Mouse (Mus musculus) hindbrain, embryonic 16.5 days (tissue): ENCODE measurements at regions not wholly inside any gene's neighbourhood (a gene's known extent, or its start where the extent isn't known, plus 50 kb on each side); places are given as distances from the start of the nearest gene placed in this dataset.

Experiments
- ATAC-seq: fragments of 200-750 bp; cut with Nextera tagmentation; 2 replicates; pipeline ENCODE4 v1.8.0; 2017; ENCODE audit warnings: moderate TSS enrichment, moderate library complexity
- H3K27ac ChIP-seq: fragments of 300-500 bp; sonication (generic); 2 replicates; pipeline ENCODE4 v1.5.1; 2014; ENCODE audit warnings: low read depth, mild to moderate bottlenecking, control low read depth, low read length, moderate library complexity
- H3K27me3 ChIP-seq: fragments of 300-500 bp; sonication (generic); replicated peaks from 2 replicates; pipeline ENCODE4 v1.6.1; 2014; ENCODE audit warnings: low read length; ENCODE audit not compliant: control insufficient read depth, insufficient read depth
- H3K36me3 ChIP-seq: fragments of 300-500 bp; sonication (generic); 2 replicates; pipeline ENCODE4 v1.6.1; 2014; ENCODE audit warnings: mild to moderate bottlenecking, low read length, moderate library complexity, mixed read lengths; ENCODE audit not compliant: control insufficient read depth, insufficient read depth
- H3K4me1 ChIP-seq: fragments of 300-500 bp; sonication (generic); 2 replicates; pipeline ENCODE4 v1.6.1; 2014; ENCODE audit warnings: low read depth, low read length; ENCODE audit not compliant: control insufficient read depth, insufficient read depth
- H3K4me2 ChIP-seq: fragments of 300-500 bp; sonication (generic); 2 replicates; pipeline ENCODE4 v1.6.1; 2014; ENCODE audit warnings: mild to moderate bottlenecking, low read length, control low read depth, moderate library complexity
- H3K4me3 ChIP-seq: fragments of 300-500 bp; sonication (generic); 2 replicates; pipeline ENCODE4 v1.5.1; 2014; ENCODE audit warnings: mild to moderate bottlenecking, low read length, control low read depth, moderate library complexity
- H3K9ac ChIP-seq: fragments of 300-500 bp; sonication (generic); 2 replicates; pipeline ENCODE4 v1.6.1; 2014; ENCODE audit warnings: low read depth, mild to moderate bottlenecking, control low read depth, low read length, moderate library complexity
- H3K9me3 ChIP-seq: fragments of 300-500 bp; sonication (generic); 2 replicates; pipeline ENCODE4 v1.6.1; 2014; ENCODE audit warnings: mild to moderate bottlenecking, low read length, moderate library complexity; ENCODE audit not compliant: control insufficient read depth
- WGBS: fragments of 180-500 bp; shearing (Covaris S2); extraction: QIAGEN DNeasy Blood & Tissue Kit; methylation state at CpG from one replicate; pipeline ENCODE4 v1.1.7; 2014; 5-methylcytosine and 5-hydroxymethylcytosine counted together

GRCm38 (mm10) chr6:94801039-94801438 lies 101.1 kb upstream of the Lrig1 start:
- Histone ChIP-seq H3K36me3 (no peaks in the 10 kb centered on the region), H3K27ac (no peak overlapping the region), H3K4me3 (no peak overlapping the region), H3K9ac (peak overlapping the region; percentile 20; the same call in 1 of the 2 replicates), H3K27me3 (no peaks in the 10 kb centered on the region), H3K9me3 (peaks cover 6% of the 10 kb centered on the region), H3K4me2 (peak overlapping the region; percentile 30; the same call in 1 of the 2 replicates), H3K4me1 (no peaks in the 10 kb centered on the region)
- peak; percentile 63 for ATAC-seq
- 8% methylated on average over 12 of the region's 12 CpGs for WGBS

- H3K4me1 ChIP-seq = no peaks in the 10 kb centered on the region
- H3K4me2 ChIP-seq = no peak overlapping the region
- no peaks in the 10 kb centered on the region for H3K36me3 ChIP-seq
- ATAC-seq = no peak
- H3K9ac ChIP-seq = no peak overlapping the region
- H3K9me3 ChIP-seq = peaks cover 6% of the 10 kb centered on the region
- H3K27ac ChIP-seq = no peak overlapping the region
- no peaks in the 10 kb centered on the region for H3K27me3 ChIP-seq
- WGBS = 91% methylated on average over 4 of the region's 4 CpGs
- no peak overlapping the region for H3K4me3 ChIP-seq
Observed at GRCm38 (mm10) chr6:94798545-94799211, 98.7 kb upstream of the Lrig1 start.

GRCm38 (mm10) chr6:94795442-94795841 lies 95.5 kb upstream of the Lrig1 start:
- no peaks in the 10 kb centered on the region for H3K27me3 ChIP-seq
- H3K4me1 ChIP-seq = no peaks in the 10 kb centered on the region
- ATAC-seq = no peak
- H3K4me2 ChIP-seq = no peak overlapping the region
- WGBS = 82% methylated on average over 4 of the region's 4 CpGs
- no peak overlapping the region for H3K27ac ChIP-seq
- H3K36me3 ChIP-seq = no peaks in the 10 kb centered on the region
- no peak overlapping the region for H3K9ac ChIP-seq
- no peak overlapping the region for H3K4me3 ChIP-seq
- peaks cover 6% of the 10 kb centered on the region for H3K9me3 ChIP-seq

GRCm38 (mm10) chr6:94793555-94793954 lies 93.6 kb upstream of the Lrig1 start:
- no peaks in the 10 kb centered on the region for H3K27me3 ChIP-seq
- no peak overlapping the region for H3K9ac ChIP-seq
- no peaks in the 10 kb centered on the region for H3K36me3 ChIP-seq
- H3K9me3 ChIP-seq = peaks cover 6% of the 10 kb centered on the region
- H3K4me3 ChIP-seq = no peak overlapping the region
- WGBS = 88% methylated on average over 6 of the region's 6 CpGs
- H3K4me2 ChIP-seq = no peak overlapping the region
- no peak for ATAC-seq
- H3K27ac ChIP-seq = no peak overlapping the region
- no peaks in the 10 kb centered on the region for H3K4me1 ChIP-seq

- Histone ChIP-seq H3K9me3 (peaks cover 6% of the 10 kb centered on the region), H3K36me3 (no peaks in the 10 kb centered on the region), H3K27ac (no peak overlapping the region), H3K27me3 (no peaks in the 10 kb centered on the region), H3K4me3 (no peak overlapping the region), H3K9ac (no peak overlapping the region), H3K4me1 (no peaks in the 10 kb centered on the region), H3K4me2 (no peak overlapping the region)
- ATAC-seq = no peak
- WGBS = 88% methylated on average over 4 of the region's 4 CpGs
Observed at GRCm38 (mm10) chr6:94792312-94792711, 92.4 kb upstream of the Lrig1 start.

- peak; percentile 92 for ATAC-seq
- Histone ChIP-seq H3K4me3 (no peak overlapping the region), H3K27ac (peak overlapping the region; percentile 35; the same call in 1 of the 2 replicates), H3K27me3 (no peaks in the 10 kb centered on the region), H3K36me3 (no peaks in the 10 kb centered on the region), H3K9ac (no peak overlapping the region), H3K4me2 (no peak overlapping the region), H3K9me3 (no peaks in the 10 kb centered on the region), H3K4me1 (no peaks in the 10 kb centered on the region)
- 35% methylated on average over 5 of the region's 5 CpGs for WGBS
Observed at GRCm38 (mm10) chr6:94789308-94789763, 89.4 kb upstream of the Lrig1 start.

DNA sequence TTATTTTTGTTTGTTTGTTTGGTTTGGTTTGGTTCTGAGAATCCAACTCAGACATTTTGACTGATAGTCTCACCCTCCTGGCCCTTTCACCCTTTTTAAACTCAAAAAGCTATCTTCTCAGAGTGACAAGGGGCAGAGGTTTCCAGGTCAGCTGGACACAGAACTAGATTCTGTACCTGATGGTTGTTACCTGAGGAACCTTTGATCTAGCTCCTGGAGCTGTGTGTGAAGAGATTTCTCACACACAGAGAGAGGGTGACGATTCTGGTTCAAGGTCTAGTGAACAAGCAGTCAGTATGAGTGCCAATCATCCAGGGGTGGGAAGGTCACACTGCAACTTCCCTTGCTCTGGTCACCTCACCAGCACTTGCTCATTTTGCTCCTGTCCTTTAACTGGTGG lies 83.5 kb upstream of the Lrig1 start:
- WGBS = 63% methylated on average over 1 of the region's 1 CpGs

GRCm38 (mm10) chr6:94780621-94781020 lies 80.7 kb upstream of the Lrig1 start:
- WGBS = 92% methylated on average over 4 of the region's 4 CpGs
- no peak for ATAC-seq
- H3K9ac ChIP-seq = no peak overlapping the region

More for the DNA sequence above, 83.5 kb upstream of the Lrig1 start:
- Histone ChIP-seq H3K27me3 (no peaks in the 10 kb centered on the region), H3K36me3 (no peaks in the 10 kb centered on the region), H3K27ac (no peak overlapping the region), H3K9me3 (no peaks in the 10 kb centered on the region), H3K4me1 (no peaks in the 10 kb centered on the region), H3K4me2 (no peak overlapping the region), H3K9ac (no peak overlapping the region), H3K4me3 (no peak overlapping the region)
- no peak for ATAC-seq

DNA sequence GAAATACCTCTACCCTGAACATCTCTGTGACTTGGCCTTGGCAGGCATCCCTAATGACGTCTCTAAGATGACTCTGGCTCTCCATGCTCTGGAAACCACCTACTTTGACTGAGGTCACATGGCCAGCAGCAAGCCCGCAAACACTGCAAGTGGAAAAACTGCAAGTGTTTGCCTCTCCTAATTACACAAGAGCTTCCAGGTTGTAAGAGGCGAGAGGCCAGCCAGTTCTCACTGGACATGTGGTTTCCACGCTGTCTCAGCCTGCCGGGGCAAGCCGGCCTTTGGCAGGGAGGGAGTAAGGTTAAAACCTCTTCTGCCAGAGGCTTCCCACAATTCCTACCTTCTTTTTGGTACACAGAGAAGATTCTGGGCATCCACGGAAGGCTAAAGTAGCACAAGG lies 79.9 kb upstream of the Lrig1 start:
- H3K27me3 ChIP-seq = no peaks in the 10 kb centered on the region
- no peak overlapping the region for H3K27ac ChIP-seq
- H3K36me3 ChIP-seq = no peaks in the 10 kb centered on the region
- H3K4me2 ChIP-seq = no peak overlapping the region
- H3K9me3 ChIP-seq = no peaks in the 10 kb centered on the region
- WGBS = 68% methylated on average over 7 of the region's 7 CpGs
- no peaks in the 10 kb centered on the region for H3K4me1 ChIP-seq
- no peak for ATAC-seq
- no peak overlapping the region for H3K4me3 ChIP-seq
- H3K9ac ChIP-seq = no peak overlapping the region

More at GRCm38 (mm10) chr6:94780621-94781020, 80.7 kb upstream of the Lrig1 start:
- Histone ChIP-seq H3K9me3 (no peaks in the 10 kb centered on the region), H3K27ac (no peak overlapping the region), H3K27me3 (no peaks in the 10 kb centered on the region), H3K4me2 (no peak overlapping the region), H3K4me1 (no peaks in the 10 kb centered on the region), H3K36me3 (no peaks in the 10 kb centered on the region), H3K4me3 (no peak overlapping the region)
